Mouse (Mus musculus) liver, adult 2 months (tissue): Measurements from ENCODE around the gene Kcnq1. TPM values are rescaled to one million over a fixed set of nuclear protein-coding genes. Genes with fewer than 3 reads are reported as not detected.

Experiments
- DNase-seq: peaks from one replicate; pipeline ENCODE4 v3.0.0-alpha.2; 2011; ENCODE audit warnings: low read depth, low spot score; ENCODE audit errors: extremely low read depth
- H3K27ac ChIP-seq: fragments of 200-500 bp; replicated peaks from 2 replicates; pipeline ENCODE4 v1.5.1; 2012; ENCODE audit warnings: low read depth, mild to moderate bottlenecking, control low read depth, inconsistent platforms, low read length; ENCODE audit not compliant: insufficient read depth
- H3K27me3 ChIP-seq: fragments of 200-500 bp; 2 replicates; pipeline ENCODE4 v1.6.1; 2012; ENCODE audit warnings: mild to moderate bottlenecking, moderate library complexity, low read length, inconsistent platforms; ENCODE audit not compliant: control insufficient read depth, insufficient read depth
- H3K36me3 ChIP-seq: fragments of 200-500 bp; 2 replicates; pipeline ENCODE4 v1.6.1; 2012; ENCODE audit warnings: low read length, inconsistent platforms; ENCODE audit not compliant: control insufficient read depth, insufficient read depth
- H3K4me1 ChIP-seq: fragments of 200-500 bp; 2 replicates; pipeline ENCODE4 v1.6.1; 2011; ENCODE audit warnings: low read length; ENCODE audit not compliant: control insufficient read depth, insufficient read depth
- H3K4me3 ChIP-seq: fragments of 200-500 bp; 2 replicates; pipeline ENCODE4 v1.5.1; 2011; ENCODE audit warnings: low read depth, mild to moderate bottlenecking, control low read depth, low read length, moderate library complexity; ENCODE audit not compliant: insufficient read depth
- H3K79me2 ChIP-seq: fragments of 200-500 bp; 2 replicates; pipeline ENCODE4 v1.6.1; 2012; ENCODE audit warnings: inconsistent platforms, mild to moderate bottlenecking, low read length, moderate library complexity; ENCODE audit not compliant: control insufficient read depth, insufficient read depth
- H3K9ac ChIP-seq: fragments of 200-500 bp; 2 replicates; pipeline ENCODE4 v1.6.1; 2012; ENCODE audit warnings: low read depth, mild to moderate bottlenecking, control low read depth, inconsistent platforms, low read length
- CTCF ChIP-seq: fragments of 200-500 bp; IDR thresholded peaks from 2 replicates; pipeline ENCODE4 v1.5.1; 2011; ENCODE audit warnings: low read depth, low read length, control low read depth
- POLR2A ChIP-seq: fragments of 200-500 bp; IDR thresholded peaks from 2 replicates; pipeline ENCODE4 v1.6.1; 2011; ENCODE audit warnings: low read length, control low read depth; ENCODE audit not compliant: insufficient read depth; ENCODE audit errors: extremely low read depth
- WGBS: fragments of 180-500 bp; shearing (Covaris S2); methylation state at CpG from one replicate; pipeline ENCODE4 v1.1.7; 2018; 5-methylcytosine and 5-hydroxymethylcytosine counted together
- polyA plus RNA-seq: library from polyadenylated mRNA; depleted of rRNA; stranded (reverse); fragments of >200 nt; gene quantifications from 2 replicates; pipeline ENCODE4 v1.2.3, GENCODE M21; 2012
- total RNA-seq: library from RNA; depleted of rRNA; stranded (reverse); fragments of >200 nt; gene quantifications from 2 replicates; pipeline ENCODE4 v1.2.3, GENCODE M21; 2014

Kcnq1 gene
- total and polyA plus RNA-seq, 2 experiments = 1.3 to 2.5 TPM

DNA sequence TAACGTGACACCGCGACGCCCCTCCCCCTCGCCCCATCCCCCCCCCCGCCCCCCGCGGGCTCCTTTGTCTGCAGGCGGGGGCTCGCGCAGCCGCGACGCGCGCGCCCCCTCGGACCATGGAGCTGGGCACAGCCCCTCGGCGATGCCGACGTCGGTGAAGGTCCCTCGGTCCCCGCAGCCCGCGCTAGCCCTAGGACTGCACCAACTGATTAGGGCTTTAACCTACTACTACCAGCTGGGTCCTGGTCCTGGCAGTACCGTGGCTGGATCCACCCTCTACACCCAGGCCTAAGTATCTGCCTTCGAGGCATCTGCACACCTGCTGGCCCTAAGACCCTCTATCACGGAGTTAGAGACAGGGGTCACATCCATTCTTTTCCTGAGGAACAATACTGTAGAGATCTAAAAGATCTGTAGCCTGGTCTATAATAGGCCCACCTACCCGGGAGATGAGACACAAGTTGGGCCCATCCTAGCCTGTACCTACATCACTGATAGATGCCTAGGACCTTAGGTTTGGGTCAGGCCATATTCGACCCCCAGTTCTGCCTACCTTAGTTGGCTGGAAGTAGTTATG, 355.2 kb downstream of the Kcnq1 start:
- Histone ChIP-seq H3K9ac (no peak overlapping the region), H3K79me2 (no peaks in the 10 kb centered on the region)
- 40% methylated on average over 27 of the region's 32 CpGs for WGBS

DNA sequence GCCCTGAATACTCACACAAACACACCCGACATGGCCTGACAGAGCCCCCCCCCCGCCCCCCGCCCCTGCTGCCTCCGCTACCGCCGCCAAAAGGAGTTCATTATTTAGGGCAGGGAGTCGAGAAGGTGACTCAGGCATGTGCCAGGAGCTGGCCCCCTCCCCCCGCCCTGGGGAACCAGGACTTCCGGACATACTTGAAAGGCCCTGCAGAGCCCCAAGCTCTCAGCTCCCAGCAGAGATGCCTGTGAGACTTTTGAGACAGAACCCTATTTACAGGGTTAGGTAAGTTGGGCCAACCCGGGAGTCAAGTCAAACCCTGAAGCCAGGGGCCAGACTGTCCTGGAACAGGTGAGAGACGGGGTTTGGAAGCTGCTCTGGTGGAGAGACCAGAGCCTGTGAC, 355.8 kb downstream of the Kcnq1 start:
- Histone ChIP-seq H3K4me1 (no peaks in the 10 kb centered on the region; the same call in 1 of the 2 replicates), H3K36me3 (no peaks in the 10 kb centered on the region), H3K4me3 (no peak overlapping the region), H3K79me2 (no peaks in the 10 kb centered on the region), H3K27me3 (peaks cover 24% of the 10 kb centered on the region), H3K9ac (no peak overlapping the region), H3K27ac (no peak overlapping the region)
- 83% methylated on average over 11 of the region's 11 CpGs for WGBS
- TF ChIP-seq POLR2A (no peak), CTCF (no peak)
- no peak for DNase-seq

More for the DNA sequence above, 355.2 kb downstream of the Kcnq1 start:
- H3K4me1 ChIP-seq = no peaks in the 10 kb centered on the region; the same call in 1 of the 2 replicates
- H3K36me3 ChIP-seq = no peaks in the 10 kb centered on the region
- H3K27me3 ChIP-seq = peaks cover 24% of the 10 kb centered on the region
- DNase-seq = no peak
- H3K27ac ChIP-seq = no peak overlapping the region
- peak overlapping the region; percentile 31; the same call in 1 of the 2 replicates for H3K4me3 ChIP-seq
- TF ChIP-seq CTCF (no peak), POLR2A (no peak)

GRCm38 (mm10) chr7:143462516-143462915, 356.4 kb downstream of the Kcnq1 start:
- TF ChIP-seq CTCF (no peak), POLR2A (no peak)
- peaks cover 24% of the 10 kb centered on the region for H3K27me3 ChIP-seq
- H3K36me3 ChIP-seq = no peaks in the 10 kb centered on the region
- no peak overlapping the region for H3K9ac ChIP-seq
- H3K4me3 ChIP-seq = no peak overlapping the region
- no peaks in the 10 kb centered on the region; the same call in 1 of the 2 replicates for H3K4me1 ChIP-seq
- no peak for DNase-seq
- no peaks in the 10 kb centered on the region for H3K79me2 ChIP-seq
- WGBS = 87% methylated on average over 5 of the region's 5 CpGs
- no peak overlapping the region for H3K27ac ChIP-seq

GRCm38 (mm10) chr7:143463865-143464415, 357.8 kb downstream of the Kcnq1 start:
- Histone ChIP-seq H3K4me3 (no peak overlapping the region), H3K4me1 (no peaks in the 10 kb centered on the region; the same call in 1 of the 2 replicates), H3K9ac (no peak overlapping the region), H3K27me3 (peaks cover 22% of the 10 kb centered on the region), H3K27ac (no peak overlapping the region), H3K79me2 (no peaks in the 10 kb centered on the region), H3K36me3 (no peaks in the 10 kb centered on the region)
- no peak for TF ChIP-seq POLR2A
- peak; percentile 92 for TF ChIP-seq CTCF
- WGBS = 28% methylated on average over 11 of the region's 11 CpGs
- peak; percentile 33 for DNase-seq

- no peaks in the 10 kb centered on the region for H3K79me2 ChIP-seq
- no peaks in the 10 kb centered on the region; the same call in 1 of the 2 replicates for H3K4me1 ChIP-seq
- peak overlapping the region; percentile 25; the same call in 1 of the 2 replicates for H3K9ac ChIP-seq
- TF ChIP-seq CTCF (no peak), POLR2A (no peak)
- no peak for DNase-seq
- H3K27ac ChIP-seq = no peak overlapping the region
- 20% methylated on average over 52 of the region's 56 CpGs for WGBS
- H3K36me3 ChIP-seq = no peaks in the 10 kb centered on the region
- peak overlapping the region; percentile 42; the same call in 1 of the 2 replicates for H3K4me3 ChIP-seq
- H3K27me3 ChIP-seq = peaks cover 12% of the 10 kb centered on the region
Observed at GRCm38 (mm10) chr7:143464811-143465560, 358.8 kb downstream of the Kcnq1 start.
